Mouse (Mus musculus) testis, postnatal 14 days (tissue): ENCODE data around the gene Psmc3ip.
"Not testable (repeated sequence)": the region's sequence is repeated elsewhere in the genome, so short reads cannot be mapped to it uniquely, and the experiment has no call there.

Experiments used
- DNase-seq: peaks from one replicate; pipeline ENCODE4 v3.0.0; 2021; ENCODE audit warnings: low spot score

Gene Psmc3ip

GRCm38 (mm10) chr11:101095314-101096024 lies at the start of gene Psmc3ip:
Gene Psmc3ip, minus strand, starts transcription at chr11:101095436.
- DNase-seq: peak; percentile 95

- peak; percentile 61 for DNase-seq
Observed at GRCm38 (mm10) chr11:101143338-101144225, 48.3 kb upstream of the Psmc3ip start.

GRCm38 (mm10) chr11:101142215-101142967 lies 47.2 kb upstream of the Psmc3ip start:
- no peak for DNase-seq

GRCm38 (mm10) chr11:101141088-101141487 lies 45.9 kb upstream of the Psmc3ip start:
- DNase-seq: no peak

- no peak for DNase-seq
Observed at GRCm38 (mm10) chr11:101140164-101140819, 45.1 kb upstream of the Psmc3ip start.

- no peak for DNase-seq
Observed at GRCm38 (mm10) chr11:101138536-101139181, 43.4 kb upstream of the Psmc3ip start.

GRCm38 (mm10) chr11:101137000-101137399 lies 41.8 kb upstream of the Psmc3ip start:
- DNase-seq: no peak

GRCm38 (mm10) chr11:101134217-101134865 lies 39.1 kb upstream of the Psmc3ip start:
- no peak for DNase-seq

GRCm38 (mm10) chr11:101133037-101133436 lies 37.8 kb upstream of the Psmc3ip start:
- DNase-seq: no peak

GRCm38 (mm10) chr11:101131701-101132100 lies 36.5 kb upstream of the Psmc3ip start:
- DNase-seq: peak; percentile 66

GRCm38 (mm10) chr11:101131187-101131586 lies 36.0 kb upstream of the Psmc3ip start:
- no peak for DNase-seq

- no peak for DNase-seq
Observed at GRCm38 (mm10) chr11:101130056-101130756, 35.0 kb upstream of the Psmc3ip start.

GRCm38 (mm10) chr11:101128996-101129577 lies 33.9 kb upstream of the Psmc3ip start:
- no peak for DNase-seq

- DNase-seq: no peak
Observed at GRCm38 (mm10) chr11:101127075-101127474, 31.8 kb upstream of the Psmc3ip start.

GRCm38 (mm10) chr11:101125008-101125407 lies 29.8 kb upstream of the Psmc3ip start:
- DNase-seq: not testable (repeated sequence)

GRCm38 (mm10) chr11:101124494-101124893 lies 29.3 kb upstream of the Psmc3ip start:
- DNase-seq: not testable (repeated sequence)

GRCm38 (mm10) chr11:101120545-101121188 lies 25.4 kb upstream of the Psmc3ip start:
- DNase-seq: no peak

GRCm38 (mm10) chr11:101119761-101120544 lies 24.7 kb upstream of the Psmc3ip start, which contains the start of the genes Retreg3 and Tubg1:
Gene Retreg3, minus strand, starts transcription at chr11:101119893.
Gene Tubg1, plus strand, starts transcription at chr11:101119938.
- peak; percentile 97 for DNase-seq
